Mouse (Mus musculus) heart, embryonic 14.5 days (tissue): ENCODE measurements around the gene Gcfc2. TPM values are rescaled to one million over a fixed set of nuclear protein-coding genes. Genes with fewer than 3 reads are reported as not detected.

Source experiments
- ATAC-seq: fragments of 200-750 bp; cut with Nextera tagmentation; 2 replicates; pipeline ENCODE4 v1.8.0; 2017; ENCODE audit warnings: low read depth, moderate TSS enrichment; ENCODE audit not compliant: insufficient number of reproducible peaks, insufficient read depth, low FRiP score
- H3K27ac ChIP-seq, 2 experiments: fragments of 200-500 bp in 1 of 2; fragments of 300-500 bp in 1 of 2; sonication (generic) in 1 of 2; replicated peaks in 1 of 2; 2 replicates each; pipeline ENCODE4 v1.5.1; 2012 to 2014; ENCODE audit warnings: low read depth in 2 of 2, low read length in 2 of 2, control low read depth in 1 of 2, mild to moderate bottlenecking in 1 of 2, mixed read lengths in 1 of 2; ENCODE audit not compliant: control insufficient read depth in 1 of 2, insufficient read depth in 1 of 2
- H3K27me3 ChIP-seq: fragments of 300-500 bp; sonication (generic); 2 replicates; pipeline ENCODE4 v1.6.1; 2014; ENCODE audit warnings: mild to moderate bottlenecking, low read length, control low read depth; ENCODE audit not compliant: control insufficient read depth, insufficient read depth
- H3K36me3 ChIP-seq: fragments of 300-500 bp; sonication (generic); 2 replicates; pipeline ENCODE4 v1.6.1; 2014; ENCODE audit warnings: mild to moderate bottlenecking, control low read depth, low read length, mixed read lengths; ENCODE audit not compliant: control insufficient read depth, insufficient read depth
- H3K4me1 ChIP-seq, 2 experiments: fragments of 200-500 bp in 1 of 2; fragments of 300-500 bp in 1 of 2; sonication (generic) in 1 of 2; 2 replicates each; pipeline ENCODE4 v1.6.1; 2012 to 2014; ENCODE audit warnings: low read length in 2 of 2, control low read depth in 1 of 2, mixed read lengths in 1 of 2; ENCODE audit not compliant: control insufficient read depth in 2 of 2, insufficient read depth in 2 of 2
- H3K4me2 ChIP-seq: fragments of 300-500 bp; sonication (generic); 2 replicates; pipeline ENCODE4 v1.6.1; 2014; ENCODE audit warnings: mild to moderate bottlenecking, low read length
- H3K4me3 ChIP-seq, 2 experiments: fragments of 200-500 bp in 1 of 2; fragments of 300-500 bp in 1 of 2; sonication (generic) in 1 of 2; 2 replicates each; pipeline ENCODE4 v1.5.1; 2012 to 2014; ENCODE audit warnings: low read length in 2 of 2, mild to moderate bottlenecking in 2 of 2, control low read depth in 1 of 2, low read depth in 1 of 2, moderate library complexity in 1 of 2; ENCODE audit not compliant: control insufficient read depth in 1 of 2, insufficient read depth in 1 of 2
- H3K9ac ChIP-seq: fragments of 300-500 bp; sonication (generic); 2 replicates; pipeline ENCODE4 v1.6.1; 2014; ENCODE audit warnings: mild to moderate bottlenecking, low read length
- H3K9me3 ChIP-seq: fragments of 300-500 bp; sonication (generic); 2 replicates; pipeline ENCODE4 v1.6.1; 2016; ENCODE audit warnings: low read length, control low read depth; ENCODE audit not compliant: control insufficient read depth
- WGBS: fragments of 180-500 bp; shearing (Covaris S2); extraction: QIAGEN DNeasy Blood & Tissue Kit; methylation state at CpG from one replicate; pipeline ENCODE4 v1.1.7; 2014; 5-methylcytosine and 5-hydroxymethylcytosine counted together
- polyA plus RNA-seq: library from polyadenylated mRNA; unstranded; fragments of >200 nt; fragmentation: Nextera tagmentation; extraction: Ambion mirVana; gene quantifications from 2 replicates; pipeline ENCODE4 v1.2.1, GENCODE M21; 2014

Gene Gcfc2
- polyA plus RNA-seq, 1 experiment from 2014 or later, result 6.5 TPM

GRCm38 (mm10) chr6:81957992-81958391, 34.5 kb downstream of the Gcfc2 start:
- no peak overlapping the region for H3K4me3 ChIP-seq
- no peak overlapping the region for H3K4me2 ChIP-seq
- H3K9ac ChIP-seq, result no peak overlapping the region
- H3K27ac ChIP-seq, result no peak overlapping the region
- no peaks in the 10 kb centered on the region for H3K27me3 ChIP-seq
- H3K9me3 ChIP-seq, result peaks cover 5% of the 10 kb centered on the region; the same call in 1 of the 2 replicates
- H3K36me3 ChIP-seq, result peaks cover 87% of the 10 kb centered on the region
- no peak for ATAC-seq
- 84% methylated on average over 11 of the region's 11 CpGs for WGBS
- no peaks in the 10 kb centered on the region for H3K4me1 ChIP-seq

DNA sequence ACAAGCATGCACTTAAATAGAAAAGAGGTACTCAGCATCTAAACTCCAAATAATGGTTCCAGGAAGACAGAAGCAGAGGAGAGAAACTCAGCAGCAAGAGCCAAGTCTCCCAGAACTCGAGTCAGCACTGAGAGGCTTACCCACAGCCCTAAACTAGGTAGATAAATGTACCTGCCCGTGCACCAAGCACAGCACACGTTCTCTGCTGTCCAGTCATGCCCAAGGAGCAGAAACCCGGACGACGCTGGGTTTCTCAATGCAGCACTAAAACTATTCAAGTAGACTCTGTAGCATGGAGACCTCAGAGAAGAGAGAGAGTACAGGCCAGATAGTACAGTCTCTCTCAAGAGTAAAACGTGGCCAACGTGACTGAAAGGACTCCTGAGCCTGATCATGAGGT, 36.4 kb downstream of the Gcfc2 start:
- Histone ChIP-seq H3K27ac (no peak overlapping the region), H3K4me1 (peaks cover 3 to 6% of the 10 kb centered on the region in 2 experiments; a peak in 3 of 4 replicates), H3K4me2 (no peak overlapping the region), H3K36me3 (peaks cover 90% of the 10 kb centered on the region), H3K27me3 (no peaks in the 10 kb centered on the region), H3K9ac (no peak overlapping the region), H3K9me3 (peaks cover 5% of the 10 kb centered on the region; the same call in 1 of the 2 replicates), H3K4me3 (no peak overlapping the region)
- whole genome bisulfite sequencing, result 93% methylated on average over 8 of the region's 8 CpGs
- ATAC-seq, result no peak

- H3K36me3 ChIP-seq, result peaks cover 88% of the 10 kb centered on the region
- WGBS, result 84% methylated on average over 1 of the region's 1 CpGs
Measured at GRCm38 (mm10) chr6:81960284-81960683, 36.8 kb downstream of the Gcfc2 start.

DNA sequence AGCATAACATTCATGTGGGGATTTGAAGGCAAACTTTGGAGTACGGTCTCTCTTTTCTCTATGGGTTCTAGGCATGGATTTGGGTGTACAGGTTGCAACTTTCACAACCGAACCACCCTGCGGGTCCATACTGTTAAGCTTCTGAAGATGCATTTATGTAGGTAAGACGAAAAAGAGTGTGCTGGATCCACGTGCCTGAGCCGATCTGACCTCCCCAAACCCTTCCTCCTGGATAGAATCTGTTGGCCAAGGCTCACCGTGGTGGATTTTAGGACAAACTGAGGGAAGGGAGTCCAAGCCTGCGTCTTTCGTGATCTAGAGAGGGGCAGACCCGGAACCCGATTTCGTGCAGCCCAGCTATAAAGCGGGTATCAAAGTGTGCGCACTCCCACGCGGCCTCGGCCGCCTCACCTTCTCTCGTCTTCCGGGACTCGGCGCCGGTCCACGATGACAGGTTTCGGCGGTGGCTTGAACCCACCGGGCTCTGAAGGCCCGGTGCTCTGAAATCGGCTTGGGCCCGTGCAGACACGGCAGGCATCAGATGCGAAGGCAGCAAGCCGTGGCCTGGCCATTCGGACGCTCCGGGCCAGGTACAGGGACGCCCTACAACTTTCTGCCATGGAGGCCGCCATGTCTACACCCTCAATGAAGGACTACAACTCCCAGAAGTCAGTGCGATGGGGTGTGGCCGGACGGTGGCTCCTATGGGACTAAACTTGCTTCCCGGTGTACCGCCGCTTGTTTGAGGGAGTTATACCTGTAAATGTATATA, 42.0 kb downstream of the Gcfc2 start, which contains the start of gene Mrpl19:
Gene Mrpl19, minus strand, starts transcription at position 663 of the 772 bp plus-strand sequence.
- H3K36me3 ChIP-seq, result peaks cover 36% of the 10 kb centered on the region
- peak within 1 kb of the TSS; percentile 68 for H3K4me2 ChIP-seq
- H3K27ac ChIP-seq, result no peak within 1 kb of the TSS; a peak in 1 of 4 replicates
- H3K9ac ChIP-seq, result peak within 1 kb of the TSS; percentile 80
- no peaks in the 10 kb centered on the region for H3K27me3 ChIP-seq
- ATAC-seq, result peak; percentile 90
- peaks cover 3 to 10% of the 10 kb centered on the region in 2 experiments; a peak in 3 of 4 replicates for H3K4me1 ChIP-seq
- WGBS, result under 1% methylated on average over 44 of the region's 44 CpGs
- peak within 1 kb of the TSS; percentile 78 to 89 for H3K4me3 ChIP-seq
- no peaks in the 10 kb centered on the region for H3K9me3 ChIP-seq

More at GRCm38 (mm10) chr6:81960284-81960683, 36.8 kb downstream of the Gcfc2 start:
- Histone ChIP-seq H3K9me3 (peaks cover 5% of the 10 kb centered on the region; the same call in 1 of the 2 replicates), H3K9ac (no peak overlapping the region), H3K4me3 (no peak overlapping the region), H3K4me1 (peaks cover 3 to 10% of the 10 kb centered on the region in 2 experiments; a peak in 3 of 4 replicates), H3K27ac (no peak overlapping the region), H3K27me3 (no peaks in the 10 kb centered on the region), H3K4me2 (no peak overlapping the region)
- ATAC-seq, result no peak

GRCm38 (mm10) chr6:81966068-81966544, 42.6 kb downstream of the Gcfc2 start:
- no peak overlapping the region for H3K9ac ChIP-seq
- H3K36me3 ChIP-seq, result peaks cover 29% of the 10 kb centered on the region
- H3K9me3 ChIP-seq, result no peaks in the 10 kb centered on the region
- ATAC-seq, result no peak
- peak overlapping the region; percentile 68 for H3K4me2 ChIP-seq
- peaks cover 3 to 10% of the 10 kb centered on the region in 2 experiments; a peak in 3 of 4 replicates for H3K4me1 ChIP-seq
- peak overlapping the region in 1 of 2 experiments; percentile 78; a peak in 2 of 4 replicates for H3K4me3 ChIP-seq
- 38% methylated on average over 2 of the region's 2 CpGs for WGBS
- H3K27ac ChIP-seq, result no peak overlapping the region
- no peaks in the 10 kb centered on the region for H3K27me3 ChIP-seq

DNA sequence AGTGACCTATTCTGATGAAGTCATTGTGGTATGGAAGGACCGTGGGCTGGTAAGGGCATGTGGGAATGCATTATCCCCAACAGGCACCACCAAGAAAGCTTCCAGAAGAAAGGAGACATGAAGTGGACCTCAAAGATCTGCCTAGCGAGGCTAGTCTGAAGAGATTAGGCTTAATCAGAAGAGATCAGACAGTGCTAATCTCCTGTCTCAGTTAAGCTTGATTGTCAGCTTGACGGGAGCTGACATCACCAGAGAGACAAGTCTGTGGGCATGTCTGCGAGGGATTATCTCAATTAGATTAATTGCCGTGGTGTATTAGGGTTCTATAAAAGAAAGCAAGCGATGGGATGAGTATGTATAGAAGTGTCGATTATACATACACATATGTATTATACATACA, 47.7 kb downstream of the Gcfc2 start:
- H3K4me3 ChIP-seq, result no peak overlapping the region
- no peaks in the 10 kb centered on the region for H3K9me3 ChIP-seq
- no peak for ATAC-seq
- H3K36me3 ChIP-seq, result no peaks in the 10 kb centered on the region
- no peaks in the 10 kb centered on the region for H3K27me3 ChIP-seq
- no peak overlapping the region for H3K9ac ChIP-seq
- H3K4me1 ChIP-seq, result no peaks in the 10 kb centered on the region
- WGBS, result 70% methylated on average over 7 of the region's 7 CpGs
- H3K27ac ChIP-seq, result no peak overlapping the region
- H3K4me2 ChIP-seq, result no peak overlapping the region

GRCm38 (mm10) chr6:81972595-81972994, 49.1 kb downstream of the Gcfc2 start:
- Histone ChIP-seq H3K4me2 (no peak overlapping the region), H3K27ac (no peak overlapping the region), H3K4me3 (no peak overlapping the region), H3K27me3 (no peaks in the 10 kb centered on the region), H3K4me1 (no peaks in the 10 kb centered on the region), H3K36me3 (no peaks in the 10 kb centered on the region), H3K9ac (no peak overlapping the region), H3K9me3 (no peaks in the 10 kb centered on the region)
- 71% methylated on average over 8 of the region's 8 CpGs for WGBS
- no peak for ATAC-seq
